Mouse (Mus musculus) adrenal gland, adult 10 weeks (tissue): ENCODE data around the gene Hsd3b5. TPM values are rescaled to one million over a fixed set of nuclear protein-coding genes. Genes with fewer than 3 reads are reported as not detected.

Experiments used
- polyA plus RNA-seq: library from polyadenylated mRNA; stranded (reverse); fragments of 350-450 nt; fragmentation: Illumina TruSeq; extraction: RNeasy Lipid Tissue Mini Kit (QIAGEN cat#74804); gene quantifications from one replicate; pipeline ENCODE4 v1.2.3, GENCODE M21; 2014; ENCODE audit warnings: low read depth, low replicate concordance

Hsd3b5 gene
- not detected for polyA plus RNA-seq

GRCm38 (mm10) chr3:98630152-98630551 is at the start of gene Hsd3b5:
Gene Hsd3b5 (minus strand): TSS chr3:98630252.

GRCm38 (mm10) chr3:98588707-98589106 is 41.3 kb downstream of the Hsd3b5 start, which contains the start of gene Gm10681:
Gene Gm10681 (minus strand): TSS chr3:98588807.

Other genes with a start within 250 kb of the Hsd3b5 start
- 7.0 TPM for gene Zfp697, start 247.8 kb downstream of the Hsd3b5 start, polyA plus RNA-seq
- gene Gm4450, start 173.1 kb downstream of the Hsd3b5 start, polyA plus RNA-seq, result not detected
- gene Hsd3b4, start 119.7 kb downstream of the Hsd3b5 start, polyA plus RNA-seq, result not detected
- gene Gm10681, start 41.4 kb downstream of the Hsd3b5 start, polyA plus RNA-seq, result not detected
- not detected for gene Hsd3b2, start 94.3 kb upstream of the Hsd3b5 start, polyA plus RNA-seq
- gene Hsd3b3, start 132.9 kb upstream of the Hsd3b5 start, polyA plus RNA-seq, result not detected
- 34.9 TPM for gene Hsd3b6, start 184.2 kb upstream of the Hsd3b5 start, polyA plus RNA-seq
- gene Hsd3b1, start 229.5 kb upstream of the Hsd3b5 start, polyA plus RNA-seq, result 17,303 TPM